Mouse (Mus musculus): ENCODE results near the gene Olfr837.
"Not testable (repeated sequence)": the region's sequence is repeated elsewhere in the genome, so short reads cannot be mapped to it uniquely, and the experiment has no call there.

Gene Olfr837

GRCm38 (mm10) chr9:19136017-19136416 lies at the start of gene Olfr837:
Olfr837 (plus strand) TSS chr9:19136317.
- DNase-seq (ENCODE audit: low spot score) = no peak

GRCm38 (mm10) chr9:19092889-19093753 lies 43.0 kb upstream of the Olfr837 start:
- DNase-seq (ENCODE audit: low spot score) = not testable (repeated sequence)

- DNase-seq (ENCODE audit: low spot score) = no peak
Measured at GRCm38 (mm10) chr9:19097286-19097685, 38.8 kb upstream of the Olfr837 start.

- DNase-seq (ENCODE audit: low spot score) = no peak
Measured at GRCm38 (mm10) chr9:19120082-19120481, 16.0 kb upstream of the Olfr837 start, which contains the start of gene Olfr836. Olfr836 (plus strand) TSS chr9:19120382.

- DNase-seq (ENCODE audit: low spot score) = no peak
Measured at GRCm38 (mm10) chr9:19177212-19177611, 41.1 kb downstream of the Olfr837 start, which contains the start of gene Olfr839-ps1. Olfr839-ps1 (minus strand) TSS chr9:19177312.
